Mouse (Mus musculus): ENCODE measurements around the gene Bean1. TPM values are rescaled to one million over a fixed set of nuclear protein-coding genes. Genes with fewer than 3 reads are reported as not detected.
A peak's percentile ranks its signal among the peaks of the same experiment; 100 is the strongest.
"Not testable (repeated sequence)": the region's sequence is repeated elsewhere in the genome, so short reads cannot be mapped to it uniquely, and the experiment has no call there.

Gene Bean1
- polyA plus RNA-seq, 1 experiment from 2014 or later: not detected

DNA sequence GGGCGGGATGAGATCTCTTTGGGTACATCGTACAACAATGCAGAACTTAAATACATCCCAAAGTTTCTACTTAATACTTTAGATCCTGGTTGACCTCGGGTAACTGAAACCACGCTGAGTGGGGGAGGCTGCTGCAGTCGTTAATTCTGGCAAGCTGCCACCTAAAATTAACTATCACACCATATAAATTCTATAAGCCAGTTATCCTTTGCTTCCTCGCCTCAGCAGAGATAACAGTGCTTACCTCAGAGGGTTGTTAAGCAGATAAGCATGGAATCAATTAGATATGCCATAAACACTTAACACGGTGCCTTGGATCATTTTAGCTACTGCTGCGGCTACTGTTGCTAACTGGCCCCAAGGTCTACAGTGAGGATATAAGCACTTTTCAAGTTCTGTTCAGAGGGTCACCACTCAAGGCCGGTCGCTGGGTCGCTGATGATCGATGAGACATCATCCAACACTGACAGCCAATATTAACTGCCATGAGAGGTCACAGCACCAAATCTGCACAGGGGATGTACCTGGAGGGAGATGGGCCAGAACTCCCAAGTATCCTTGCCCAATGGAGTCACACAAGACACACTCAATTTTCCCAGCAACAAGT lies 71.9 kb downstream of the Bean1 start:
- Histone ChIP-seq H3K27ac (no peak overlapping the region), H3K36me3 (ENCODE audit: inconsistent target) (peaks cover 52% of the 10 kb centered on the region), H3K4me3 (ENCODE audit: inconsistent target) (no peak overlapping the region), H3K79me2 (ENCODE audit: inconsistent target) (peaks cover 44% of the 10 kb centered on the region)
- WGBS (ENCODE audit: missing documents): 80% methylated on average over 12 of the region's 12 CpGs

DNA sequence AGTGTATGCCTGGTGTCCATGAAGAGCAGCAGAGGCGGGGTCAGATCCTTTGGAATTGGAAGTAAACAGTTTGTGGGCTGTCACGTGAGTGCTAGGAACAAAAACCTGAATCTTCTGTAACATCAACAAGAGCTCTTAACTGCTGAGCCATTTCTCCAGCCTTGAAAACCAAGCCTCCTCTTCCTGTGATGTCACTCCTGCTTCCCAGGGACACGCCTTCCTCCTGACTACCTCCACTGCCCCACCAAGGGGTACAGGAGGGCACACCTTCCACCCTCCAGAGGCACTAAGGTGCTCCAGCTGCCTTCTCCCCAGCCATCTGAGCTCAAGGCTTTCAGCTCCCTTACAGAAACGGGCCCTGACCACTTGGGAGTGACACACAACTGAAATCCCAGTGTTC lies 76.4 kb downstream of the Bean1 start:
- H3K4me3 ChIP-seq (ENCODE audit: inconsistent target): no peak overlapping the region
- H3K79me2 ChIP-seq (ENCODE audit: inconsistent target): peaks cover 41% of the 10 kb centered on the region
- peaks cover 38% of the 10 kb centered on the region for H3K36me3 ChIP-seq (ENCODE audit: inconsistent target)
- H3K27ac ChIP-seq: peak overlapping the region; percentile 95
- 81% methylated on average over 3 of the region's 4 CpGs for WGBS (ENCODE audit: missing documents)

DNA sequence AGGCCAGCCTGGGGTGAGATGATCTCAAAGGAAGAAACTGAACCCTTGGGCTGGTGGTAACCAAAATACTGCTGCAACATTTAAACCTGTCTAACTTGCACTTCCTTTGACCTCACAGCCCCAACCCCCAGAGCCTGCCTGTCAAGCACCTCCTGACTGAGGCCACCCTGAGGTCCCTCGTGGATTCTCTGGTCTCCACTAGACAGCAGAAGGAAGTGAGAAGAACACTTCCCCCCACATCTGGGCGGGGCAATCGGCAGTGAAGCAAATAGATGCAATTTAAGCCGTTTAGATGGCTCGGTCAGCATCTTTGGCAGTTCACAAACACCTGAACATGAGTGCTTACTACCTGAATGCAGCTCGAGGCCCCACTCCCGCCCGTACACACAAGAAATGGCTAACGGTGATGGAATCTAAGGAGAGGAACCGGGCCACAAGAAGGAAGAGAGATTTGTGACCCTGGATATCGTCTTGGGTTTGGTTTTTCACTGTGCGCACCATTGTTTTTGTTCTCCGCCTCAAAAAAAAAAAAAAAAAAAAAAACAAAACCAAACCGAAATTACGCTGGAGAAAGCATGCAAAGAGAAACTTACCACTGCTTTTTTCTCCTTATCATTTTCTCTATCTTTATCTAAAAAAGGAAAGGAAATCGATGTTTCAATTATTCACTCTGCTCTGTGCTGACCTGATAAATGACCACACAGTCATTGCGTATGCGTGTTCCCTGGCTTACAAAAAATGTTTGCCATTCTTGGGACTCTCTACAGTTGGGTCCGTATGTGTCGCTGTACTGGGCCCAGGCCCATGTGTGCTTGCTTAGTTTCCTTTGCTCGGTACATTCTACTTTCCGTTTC lies 77.0 kb downstream of the Bean1 start:
- Histone ChIP-seq H3K36me3 (ENCODE audit: inconsistent target) (peaks cover 31% of the 10 kb centered on the region), H3K79me2 (ENCODE audit: inconsistent target) (peaks cover 41% of the 10 kb centered on the region), H3K4me3 (ENCODE audit: inconsistent target) (peak overlapping the region; percentile 91), H3K27ac (peak overlapping the region; percentile 95)
- 15% methylated on average over 21 of the region's 22 CpGs for WGBS (ENCODE audit: missing documents)

DNA sequence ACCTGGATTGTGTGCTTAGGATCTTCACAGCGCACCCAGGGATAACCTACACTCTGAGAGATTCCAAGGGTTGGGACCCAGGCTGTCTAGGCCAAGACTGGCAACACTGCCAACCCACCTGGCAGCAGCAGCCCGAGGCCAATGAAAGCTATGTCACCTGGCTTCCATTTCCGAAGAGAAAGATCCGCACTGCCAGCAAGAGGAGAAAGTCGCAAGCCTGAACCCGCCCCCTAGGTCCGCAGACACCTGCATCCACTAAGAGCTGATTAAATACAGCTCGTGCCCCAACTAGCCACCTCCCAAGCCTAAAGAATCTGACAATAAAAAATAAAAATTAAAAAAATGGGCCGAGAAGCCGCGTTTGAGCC lies 77.7 kb downstream of the Bean1 start:
- peak overlapping the region; percentile 91 for H3K4me3 ChIP-seq (ENCODE audit: inconsistent target)
- WGBS (ENCODE audit: missing documents): 2% methylated on average over 11 of the region's 11 CpGs

DNA sequence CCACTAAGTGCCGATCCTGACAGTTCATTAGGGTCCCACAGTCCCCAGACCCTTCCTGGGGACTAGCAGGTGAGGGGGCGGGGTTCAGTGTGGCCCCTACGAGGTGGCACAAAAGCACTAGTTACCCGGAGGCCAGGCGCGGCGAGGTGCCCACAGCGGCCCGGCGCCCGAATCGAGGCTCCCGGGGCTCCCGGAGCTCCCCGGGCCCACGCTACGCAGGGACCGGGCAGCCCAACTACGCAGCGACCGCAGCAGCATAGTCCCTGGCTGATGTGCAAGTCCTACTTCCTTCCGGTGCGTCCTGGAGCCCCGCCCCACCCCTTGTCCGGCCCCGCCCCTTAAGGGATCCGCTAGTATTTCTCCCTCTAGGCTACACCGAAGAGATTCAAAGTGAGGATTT lies 78.0 kb downstream of the Bean1 start, which contains the start of gene Tk2:
TSS of gene Tk2 (minus strand) at position 283 of the 400 bp plus-strand sequence.
- peak within 1 kb of the TSS; percentile 91 for H3K4me3 ChIP-seq (ENCODE audit: inconsistent target)
- peak within 1 kb of the TSS; percentile 95 for H3K27ac ChIP-seq
- H3K36me3 ChIP-seq (ENCODE audit: inconsistent target): peaks cover 21% of the 10 kb centered on the region; the same call in 1 of the 2 replicates
- peaks cover 47% of the 10 kb centered on the region for H3K79me2 ChIP-seq (ENCODE audit: inconsistent target)
- WGBS (ENCODE audit: missing documents): under 1% methylated on average over 26 of the region's 28 CpGs

More for the DNA sequence above, 77.7 kb downstream of the Bean1 start:
- Histone ChIP-seq H3K27ac (peak overlapping the region; percentile 95), H3K79me2 (ENCODE audit: inconsistent target) (peaks cover 43% of the 10 kb centered on the region), H3K36me3 (ENCODE audit: inconsistent target) (peaks cover 25% of the 10 kb centered on the region; the same call in 1 of the 2 replicates)

DNA sequence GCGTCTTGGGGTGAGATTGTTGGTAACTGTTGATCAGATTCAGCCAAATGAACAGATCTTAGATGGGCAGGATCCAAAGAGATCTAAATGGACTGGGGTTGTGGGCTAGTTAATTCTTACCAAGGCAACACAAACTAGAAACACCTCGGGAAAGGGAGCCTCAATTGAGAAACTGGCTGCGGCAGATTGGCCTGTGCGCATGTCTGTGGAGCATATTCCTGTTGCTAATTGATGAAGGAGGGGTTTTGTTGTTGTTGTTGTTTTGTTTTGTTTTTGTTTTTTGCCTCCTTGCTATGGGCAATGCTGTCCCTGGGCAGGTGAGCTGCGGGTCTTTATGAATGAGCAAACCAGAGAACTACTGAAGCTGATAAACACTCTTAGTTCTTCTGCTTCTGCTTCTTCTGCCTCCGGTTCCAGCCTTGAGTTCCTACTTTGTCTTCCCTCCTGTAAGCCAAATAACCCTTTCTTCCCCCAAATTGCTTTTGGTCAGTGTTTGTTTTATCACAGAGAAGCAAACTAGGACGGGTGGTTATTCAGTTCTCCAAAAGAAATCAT lies 79.3 kb downstream of the Bean1 start:
- Histone ChIP-seq H3K27ac (no peak overlapping the region), H3K4me3 (ENCODE audit: inconsistent target) (no peak overlapping the region), H3K79me2 (ENCODE audit: inconsistent target) (peaks cover 59% of the 10 kb centered on the region), H3K36me3 (ENCODE audit: inconsistent target) (peaks cover 9% of the 10 kb centered on the region; the same call in 1 of the 2 replicates)
- 83% methylated on average over 7 of the region's 7 CpGs for WGBS (ENCODE audit: missing documents)

DNA sequence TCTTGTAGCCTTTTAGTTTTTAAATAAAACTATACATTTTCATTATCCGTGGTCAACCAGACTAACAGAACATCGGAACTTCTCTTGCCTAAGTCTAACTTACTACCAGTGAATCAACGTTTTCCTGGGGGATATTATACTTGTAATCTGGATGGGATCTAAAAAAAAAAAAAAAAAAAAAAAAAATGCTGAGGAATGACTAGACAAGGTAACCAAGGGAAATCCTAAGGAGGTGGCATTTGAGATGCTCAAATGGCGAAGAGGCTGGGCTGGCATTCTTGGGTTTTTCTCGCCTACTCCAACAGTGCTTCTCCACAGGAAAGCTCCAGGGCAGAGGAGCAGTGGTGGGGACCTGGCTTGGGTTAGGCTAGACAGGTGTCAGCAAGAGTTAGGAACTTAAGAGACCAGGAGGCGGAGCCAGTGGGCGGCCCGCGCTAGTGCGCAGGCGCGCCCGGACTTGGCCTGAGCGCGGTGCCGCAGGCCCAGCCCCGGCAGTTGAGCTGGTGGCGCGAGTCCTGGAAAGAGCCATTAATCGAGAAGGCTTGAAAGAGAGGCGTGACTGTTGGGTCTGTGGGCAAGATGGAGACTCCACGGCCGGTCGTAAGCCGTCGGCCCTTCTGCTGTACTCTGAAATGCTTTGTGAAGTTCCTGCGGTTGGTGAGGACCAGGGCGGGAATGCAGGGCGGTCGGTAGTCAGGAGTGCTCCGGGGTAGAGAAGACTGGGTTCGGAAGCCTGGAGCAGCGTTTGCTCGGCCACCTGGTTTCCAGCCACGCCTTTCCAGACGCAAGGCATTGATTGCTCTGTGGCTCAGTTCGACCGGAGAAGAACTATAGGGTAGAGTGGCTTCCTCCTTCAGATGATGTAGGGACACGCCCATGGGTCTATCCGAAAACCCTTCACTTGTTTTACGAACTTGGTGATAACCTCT lies 80.5 kb downstream of the Bean1 start, which contains the start of gene Cklf:
TSS of gene Cklf (plus strand) at position 423 of the 929 bp plus-strand sequence.
- Histone ChIP-seq H3K79me2 (ENCODE audit: inconsistent target) (peaks cover 63% of the 10 kb centered on the region), H3K36me3 (ENCODE audit: inconsistent target) (no peaks in the 10 kb centered on the region), H3K27ac (peak within 1 kb of the TSS; percentile 85), H3K4me3 (ENCODE audit: inconsistent target) (peak within 1 kb of the TSS; percentile 93)
- WGBS (ENCODE audit: missing documents): 7% methylated on average over 39 of the region's 41 CpGs

DNA sequence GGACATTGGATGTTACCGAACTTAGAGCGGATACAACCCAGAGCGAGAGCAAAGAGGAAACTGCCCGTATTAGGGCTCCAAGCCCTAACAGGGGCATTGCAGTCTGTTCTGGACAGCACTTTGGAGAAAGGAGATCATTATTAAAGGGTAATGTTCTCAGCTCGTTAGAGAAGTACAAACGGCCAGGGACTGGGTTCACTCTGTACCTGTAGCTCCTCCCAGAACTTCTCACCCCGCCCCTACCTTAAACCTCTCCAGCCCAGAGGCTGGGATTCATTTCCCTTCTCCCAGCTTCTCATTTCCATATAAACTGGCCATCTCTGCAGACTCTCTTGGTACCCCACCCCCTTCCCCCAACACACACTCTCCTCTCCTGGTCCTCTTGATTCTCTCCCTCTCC lies 81.2 kb downstream of the Bean1 start:
- 0% methylated on average over 7 of the region's 7 CpGs for WGBS (ENCODE audit: missing documents)
- Histone ChIP-seq H3K36me3 (ENCODE audit: inconsistent target) (no peaks in the 10 kb centered on the region), H3K79me2 (ENCODE audit: inconsistent target) (peaks cover 57% of the 10 kb centered on the region), H3K27ac (peak overlapping the region; percentile 85), H3K4me3 (ENCODE audit: inconsistent target) (peak overlapping the region; percentile 93)

DNA sequence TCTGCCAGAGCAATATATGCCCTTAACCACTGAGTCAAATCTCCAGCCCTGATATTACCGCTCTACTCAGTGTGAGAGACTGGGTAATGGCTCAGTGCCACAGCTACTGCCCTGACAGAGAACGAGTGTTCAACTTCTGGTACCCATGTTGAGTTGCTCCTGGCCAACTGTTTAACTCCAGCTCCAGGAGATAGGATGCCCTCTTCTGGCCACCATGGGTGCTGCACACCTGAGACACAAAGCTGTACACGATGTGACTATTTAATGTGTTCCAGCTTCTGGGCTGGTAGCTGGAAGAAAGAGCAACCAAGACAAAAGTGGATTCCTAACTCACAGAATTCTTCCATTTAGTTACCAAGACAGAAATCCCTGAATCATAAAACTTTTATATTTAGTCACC lies 82.8 kb downstream of the Bean1 start:
- WGBS (ENCODE audit: missing documents): 89% methylated on average over 3 of the region's 3 CpGs
- H3K27ac ChIP-seq: no peak overlapping the region
- peaks cover 6% of the 10 kb centered on the region for H3K36me3 ChIP-seq (ENCODE audit: inconsistent target)
- H3K4me3 ChIP-seq (ENCODE audit: inconsistent target): no peak overlapping the region
- H3K79me2 ChIP-seq (ENCODE audit: inconsistent target): peaks cover 52% of the 10 kb centered on the region

DNA sequence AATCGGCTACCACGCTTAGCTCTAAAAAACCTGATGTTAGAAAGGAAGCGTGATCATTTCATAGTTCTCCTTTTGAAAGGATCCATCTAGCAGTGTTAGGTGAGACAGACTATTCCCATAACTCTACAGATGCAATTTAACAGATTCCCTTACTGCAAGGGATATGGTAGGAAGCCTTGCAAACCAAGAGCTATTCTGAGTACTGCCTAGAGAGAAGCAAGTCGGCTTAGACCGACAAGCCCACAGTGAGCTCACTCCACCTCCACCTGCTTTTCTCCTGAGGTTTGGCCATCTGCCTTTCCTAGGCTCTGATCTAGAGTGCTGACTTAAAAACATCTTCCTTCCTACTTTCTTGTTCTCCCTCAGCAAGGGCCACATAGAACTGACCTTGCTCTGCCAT lies 91.6 kb downstream of the Bean1 start:
- H3K36me3 ChIP-seq (ENCODE audit: inconsistent target): peaks cover 62% of the 10 kb centered on the region
- H3K4me3 ChIP-seq (ENCODE audit: inconsistent target): not testable (repeated sequence)

DNA sequence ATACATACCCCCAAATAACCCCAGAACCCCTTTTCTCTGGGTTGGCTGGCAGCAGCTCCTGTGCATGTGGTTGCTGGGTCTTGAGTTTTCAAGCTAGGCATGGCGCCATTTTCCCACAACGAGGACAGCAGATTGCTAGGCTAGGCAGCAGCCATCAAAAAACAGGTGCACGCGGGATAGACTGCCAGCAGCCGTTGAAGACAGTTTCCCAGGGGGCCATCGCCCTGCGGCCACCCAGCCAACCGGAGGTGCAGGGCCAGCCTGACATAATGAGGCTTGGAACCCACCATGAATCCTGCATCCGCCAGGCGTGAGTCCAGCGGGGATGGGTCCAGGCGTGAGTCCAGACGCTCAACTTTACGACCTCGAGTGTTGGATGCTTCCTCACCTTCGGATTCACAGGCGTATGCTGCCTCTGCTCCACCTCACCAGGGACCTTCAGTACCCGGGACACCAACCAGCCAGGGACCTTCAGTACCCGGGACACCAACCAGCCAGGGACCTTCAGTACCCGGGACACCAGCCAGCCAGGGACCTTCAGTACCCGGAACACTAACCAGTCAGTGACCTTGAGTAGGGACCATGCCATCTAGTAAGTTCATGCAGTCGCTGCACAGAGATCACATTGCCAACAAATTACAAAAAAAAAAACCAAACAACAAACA lies 94.2 kb downstream of the Bean1 start:
- 96% methylated on average over 19 of the region's 22 CpGs for WGBS (ENCODE audit: missing documents)

More for the DNA sequence above, 91.6 kb downstream of the Bean1 start:
- 88% methylated on average over 4 of the region's 5 CpGs for WGBS (ENCODE audit: missing documents)
- H3K27ac ChIP-seq; H3K79me2 ChIP-seq (ENCODE audit: inconsistent target): not testable (repeated sequence)

DNA sequence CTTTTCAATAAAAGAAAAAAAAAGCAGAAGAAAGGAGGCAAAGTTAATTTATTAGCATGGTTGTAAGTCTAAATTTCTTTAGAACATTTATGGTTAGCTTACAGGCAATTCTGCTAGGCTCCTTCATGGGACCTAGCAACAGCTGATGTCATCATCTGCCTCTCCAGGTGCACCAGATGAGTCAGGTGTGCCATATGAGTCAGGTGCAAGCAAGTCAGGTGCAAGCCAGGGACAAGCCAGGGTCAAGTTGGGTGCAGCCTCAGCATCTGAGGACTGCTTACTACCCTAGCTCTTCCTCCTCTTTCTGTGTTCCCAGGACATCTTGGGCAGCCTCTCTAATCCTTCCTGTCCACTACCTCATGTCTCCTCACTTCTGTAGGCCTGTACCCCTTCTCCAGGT lies 98.1 kb downstream of the Bean1 start:
- H3K79me2 ChIP-seq (ENCODE audit: inconsistent target): no peaks in the 10 kb centered on the region
- no peak overlapping the region for H3K27ac ChIP-seq
- H3K36me3 ChIP-seq (ENCODE audit: inconsistent target): peaks cover 15% of the 10 kb centered on the region
- H3K4me3 ChIP-seq (ENCODE audit: inconsistent target): no peak overlapping the region

More for the DNA sequence above, 94.2 kb downstream of the Bean1 start:
- H3K79me2 ChIP-seq (ENCODE audit: inconsistent target); H3K4me3 ChIP-seq (ENCODE audit: inconsistent target); H3K27ac ChIP-seq: not testable (repeated sequence)
- H3K36me3 ChIP-seq (ENCODE audit: inconsistent target): peaks cover 42% of the 10 kb centered on the region
